Mouse (Mus musculus) MEL (cell line): ENCODE data around the gene Nmd3.

Experiments used
- CTCF ChIP-seq, 3 experiments: IDR thresholded peaks in 2 of 3; conservative IDR thresholded peaks in 1 of 3; 2 replicates each; pipeline ENCODE4 v1.5.1; 2011 to 2012; ENCODE audit warnings: low read length in 3 of 3, low read depth in 2 of 3, mild to moderate bottlenecking in 2 of 3, improper control_type of control experiment in 1 of 3, inconsistent platforms in 1 of 3, mixed read lengths in 1 of 3, moderate library complexity in 1 of 3; ENCODE audit not compliant: control insufficient read depth in 1 of 3, insufficient read depth in 1 of 3, poor library complexity in 1 of 3, severe bottlenecking in 1 of 3
- EP300 ChIP-seq, 2 experiments: IDR thresholded peaks; 2 replicates each; pipeline ENCODE4 v1.6.1; 2011; ENCODE audit warnings: improper control_type of control experiment in 2 of 2, low read length in 2 of 2, low read depth in 1 of 2, mild to moderate bottlenecking in 1 of 2
- HCFC1 ChIP-seq: IDR thresholded peaks from 2 replicates; pipeline ENCODE4 v1.6.1; 2012; ENCODE audit warnings: low read depth, mild to moderate bottlenecking, inconsistent platforms, low read length, improper control_type of control experiment, moderate library complexity
- MAFK ChIP-seq: IDR thresholded peaks from 2 replicates; pipeline ENCODE4 v1.6.1; 2011; ENCODE audit warnings: low read depth, mild to moderate bottlenecking, low read length, improper control_type of control experiment, borderline replicate concordance
- MYC ChIP-seq: IDR thresholded peaks from 2 replicates; pipeline ENCODE4 v1.6.1; 2011; ENCODE audit warnings: low read depth, mild to moderate bottlenecking, low read length, improper control_type of control experiment, moderate library complexity
- POLR2A ChIP-seq, 2 experiments: IDR thresholded peaks; 2 replicates each; pipeline ENCODE4 v1.6.1; 2011 to 2012; ENCODE audit warnings: low read length in 2 of 2, mild to moderate bottlenecking in 2 of 2, control low read depth in 1 of 2, improper control_type of control experiment in 1 of 2, low read depth in 1 of 2, moderate library complexity in 1 of 2; ENCODE audit not compliant: control insufficient read depth in 1 of 2, insufficient read depth in 1 of 2, poor library complexity in 1 of 2
- POLR2AphosphoS2 ChIP-seq: IDR thresholded peaks from 2 replicates; pipeline ENCODE4 v1.6.1; 2011; ENCODE audit warnings: low read length, improper control_type of control experiment
- POLR2AphosphoS5 ChIP-seq: IDR thresholded peaks from 2 replicates; pipeline ENCODE4 v1.6.1; 2012; ENCODE audit warnings: low read depth, borderline replicate concordance, mild to moderate bottlenecking, inconsistent platforms, low read length, moderate library complexity, mixed read lengths
- SIN3A ChIP-seq: IDR thresholded peaks from 2 replicates; pipeline ENCODE4 v1.6.1; 2012; ENCODE audit warnings: low read length, improper control_type of control experiment, inconsistent platforms
- SMC3 ChIP-seq: IDR thresholded peaks from 2 replicates; pipeline ENCODE4 v1.6.1; 2011; ENCODE audit warnings: low read depth, low read length, improper control_type of control experiment
- TAL1 ChIP-seq: IDR thresholded peaks from 2 replicates; pipeline ENCODE4 v1.6.1; 2012; ENCODE audit warnings: mild to moderate bottlenecking, inconsistent platforms, low read length, moderate library complexity, mixed read lengths
- TCF12 ChIP-seq: IDR thresholded peaks from 2 replicates; pipeline ENCODE4 v1.6.1; 2014; ENCODE audit warnings: low read depth, mild to moderate bottlenecking, inconsistent platforms, low read length, improper control_type of control experiment, moderate library complexity
- ZC3H11A ChIP-seq: IDR thresholded peaks from 2 replicates; pipeline ENCODE4 v1.6.1; 2012; ENCODE audit warnings: low read depth, mild to moderate bottlenecking, inconsistent platforms, low read length, improper control_type of control experiment

GRCm38 (mm10) chr3:69755192-69755591, 33.4 kb downstream of the Nmd3 start:
- TF ChIP-seq POLR2A (IDR thresholded peaks at IDR 0.05; ENCODE audit: control insufficient read depth in 1 of 2, insufficient read depth in 1 of 2, low read depth in 1 of 2, low read length in 2 of 2, poor library complexity in 1 of 2) (no peak), CTCF (IDR thresholded peaks at IDR 0.05 in 2 of 3, conservative IDR thresholded peaks at IDR 0.05 in 1 of 3; ENCODE audit: control insufficient read depth in 1 of 3, insufficient read depth in 1 of 3, low read depth in 2 of 3, low read length in 3 of 3, poor library complexity in 1 of 3, severe bottlenecking in 1 of 3) (no peak), MAFK (no peak), SIN3A (no peak), HCFC1 (no peak), POLR2AphosphoS2 (no peak), TCF12 (no peak), POLR2AphosphoS5 (no peak), TAL1 (no peak), EP300 (IDR thresholded peaks at IDR 0.05; ENCODE audit: low read depth in 1 of 2, low read length in 2 of 2) (no peak), SMC3 (no peak), ZC3H11A (no peak), MYC (no peak)
